Mouse (Mus musculus): ENCODE results near the gene Poc1b.
"Not testable (repeated sequence)": the region's sequence is repeated elsewhere in the genome, so short reads cannot be mapped to it uniquely, and the experiment has no call there.

The Poc1b gene

DNA sequence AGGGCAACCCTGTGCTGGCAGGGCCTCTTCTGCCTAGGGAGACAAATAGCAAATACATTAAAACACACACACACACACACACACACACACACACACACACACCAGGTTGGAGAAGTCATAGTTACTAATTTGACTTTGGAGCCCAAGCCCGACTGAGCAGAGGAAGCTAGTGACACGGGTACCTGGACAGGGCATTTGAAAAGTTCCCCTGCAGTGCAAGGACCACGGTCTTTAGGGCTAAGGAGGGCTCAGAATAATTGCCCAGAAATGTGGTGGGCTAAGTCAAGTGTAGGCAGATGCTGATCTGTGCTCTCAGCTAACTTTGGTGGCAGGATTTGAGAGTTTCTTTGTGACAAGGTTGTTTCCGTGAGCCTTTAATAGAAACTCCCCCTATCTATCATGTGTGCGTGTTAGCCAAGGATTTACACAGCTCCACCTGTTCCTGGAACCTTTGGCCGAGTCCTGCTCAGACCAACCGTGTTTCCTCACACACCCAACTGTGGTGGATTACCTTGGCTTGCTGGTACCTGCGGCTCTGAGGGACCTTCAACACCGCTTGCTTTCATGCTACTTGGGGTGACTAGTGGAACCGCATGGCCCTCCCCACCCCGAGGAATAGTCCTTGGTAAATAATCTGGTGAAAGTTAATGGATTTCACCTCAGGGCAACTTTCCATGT lies 25.9 kb downstream of the Poc1b start:
- POLR2A ChIA-PET = interaction anchor here in 1 of 4 experiments (1.0 kb wide), 1 partner anchor 12 kb away, joined by 3 read pairs; no protein-coding TSS in a partner anchor
- CTCF ChIA-PET = interaction anchor here in 2 of 4 experiments (0.6 to 1.2 kb wide), 3 partner anchors 22 to 33 kb away, joined by 3 to 4 read pairs (median 3); no protein-coding TSS in a partner anchor

DNA sequence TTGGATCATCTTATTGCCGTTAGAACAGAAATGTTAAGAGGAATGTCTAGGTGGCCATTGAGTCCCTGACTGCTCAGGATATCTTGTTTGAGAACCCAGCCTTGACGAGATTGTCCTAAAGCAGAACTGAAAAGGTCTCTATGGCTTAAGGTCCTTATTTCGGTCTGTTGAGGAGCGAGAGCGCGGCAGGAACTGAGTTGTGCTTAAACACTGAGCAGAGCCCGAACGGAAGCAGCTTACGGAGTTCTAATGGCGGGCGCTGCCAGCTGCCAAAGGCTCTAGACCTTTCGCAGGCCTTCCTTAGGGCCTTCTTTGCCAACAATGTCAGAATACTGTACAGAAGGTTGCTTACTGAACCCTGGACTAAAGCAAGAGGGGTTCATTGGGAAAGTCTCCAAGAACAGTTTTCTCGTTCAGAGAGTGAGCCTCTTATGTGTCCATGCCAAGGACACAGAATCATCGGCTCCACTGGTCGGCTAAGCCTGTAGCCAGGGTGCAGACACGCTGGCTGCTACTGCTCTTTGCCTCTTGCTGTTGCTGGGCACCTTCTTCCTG lies 26.6 kb downstream of the Poc1b start:
- CTCF ChIA-PET = no interaction called here
- POLR2A ChIA-PET = no interaction called here

DNA sequence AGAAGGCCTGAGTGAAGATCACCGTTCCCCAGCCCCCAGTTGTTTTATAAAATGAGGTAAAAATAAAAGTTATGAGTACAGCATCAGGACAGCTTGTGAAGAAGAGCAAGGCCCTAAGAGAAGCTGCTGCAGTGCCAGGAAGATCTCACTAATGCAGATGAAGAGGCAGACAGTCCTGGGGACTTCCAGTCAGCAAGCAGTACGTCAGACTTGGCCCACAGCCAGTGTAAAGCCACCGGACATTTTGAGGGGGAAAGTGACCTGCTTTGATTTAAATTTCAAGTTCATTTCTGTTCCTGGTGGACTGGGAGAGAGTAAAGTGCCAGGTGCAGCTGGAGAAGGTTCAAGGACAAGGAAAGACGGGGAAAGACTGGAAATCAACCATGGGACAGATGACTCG lies 29.5 kb downstream of the Poc1b start:
- CTCF ChIA-PET = interaction anchor here in 1 of 4 experiments (0.6 kb wide), 1 partner anchor 8 kb away, joined by 6 read pairs; no protein-coding TSS in a partner anchor

DNA sequence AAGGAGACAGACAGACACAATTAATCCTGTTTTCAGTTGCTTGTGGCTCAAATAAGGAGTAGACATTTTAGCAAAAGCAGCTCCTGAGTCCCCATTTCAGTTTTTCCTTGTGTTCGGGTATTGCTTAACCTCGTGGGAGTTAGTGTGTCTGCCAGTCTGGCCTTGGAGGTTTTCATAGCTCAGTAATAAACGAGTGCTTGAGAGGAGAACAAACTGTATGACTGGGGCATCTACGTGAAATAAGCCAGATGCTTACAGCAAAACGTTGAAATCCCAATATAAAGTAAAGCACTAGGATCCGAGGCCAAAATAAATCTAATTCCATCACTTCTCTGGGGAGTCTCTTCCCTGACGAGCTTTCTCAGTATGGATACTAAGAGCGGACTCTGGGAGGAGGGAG lies 38.8 kb downstream of the Poc1b start:
- CTCF ChIA-PET = no interaction called here
- POLR2A ChIA-PET = interaction anchor here in 1 of 4 experiments (1.2 kb wide), 1 partner anchor 10 kb away, joined by 3 read pairs; no protein-coding TSS in a partner anchor

More for the DNA sequence above, 29.5 kb downstream of the Poc1b start:
- POLR2A ChIA-PET = interaction anchor here in 1 of 4 experiments (1.4 kb wide), 1 partner anchor 9 kb away, joined by 3 read pairs; no protein-coding TSS in a partner anchor

GRCm38 (mm10) chr10:99146596-99146995 lies 39.8 kb downstream of the Poc1b start:
- POLR2A ChIA-PET = no interaction called here

GRCm38 (mm10) chr10:99150016-99150415 lies 43.2 kb downstream of the Poc1b start:
- CTCF ChIA-PET = interaction anchor here in 1 of 4 experiments (3.1 kb wide), 1 partner anchor 12 kb away, joined by 15 read pairs; no protein-coding TSS in a partner anchor
- POLR2A ChIA-PET = no interaction called here

More at GRCm38 (mm10) chr10:99146596-99146995, 39.8 kb downstream of the Poc1b start:
- CTCF ChIA-PET = no interaction called here

DNA sequence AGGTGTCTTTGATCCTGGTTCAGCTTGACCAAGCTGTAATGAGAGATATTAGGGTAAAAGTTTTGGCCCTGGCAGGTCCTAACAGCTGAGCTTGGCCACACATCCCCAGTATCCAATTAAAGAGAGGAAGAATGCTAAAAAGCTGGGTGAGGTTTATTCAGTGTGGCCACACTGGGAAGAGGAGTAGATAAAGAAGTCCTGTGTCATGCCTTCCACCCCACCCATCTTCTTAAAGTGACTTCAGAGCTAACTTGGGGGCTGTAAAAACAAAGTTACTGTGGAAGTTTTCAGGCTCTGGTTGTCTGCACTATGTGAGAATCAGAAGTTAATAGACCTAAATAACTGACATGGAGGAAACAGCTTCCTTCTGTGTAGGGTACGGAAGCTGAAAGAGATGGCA lies 44.7 kb downstream of the Poc1b start:
- POLR2A ChIA-PET = interaction anchor here in 2 of 4 experiments (0.6 to 0.8 kb wide), 2 partner anchors 410 to 418 kb away, joined by 3 to 4 read pairs; no protein-coding TSS in a partner anchor
- CTCF ChIA-PET = interaction anchor here (0.6 to 3.1 kb wide), 8 partner anchors 9 to 921 kb away, joined by 3 to 19 read pairs (median 4); no protein-coding TSS in a partner anchor

GRCm38 (mm10) chr10:99152063-99152462 lies 45.2 kb downstream of the Poc1b start:
- ChIA-PET CTCF (interaction anchor here (0.6 to 3.1 kb wide), 9 partner anchors 8 to 921 kb away, joined by 3 to 19 read pairs (median 3); no protein-coding TSS in a partner anchor), POLR2A (interaction anchor here in 2 of 4 experiments (0.8 to 1.5 kb wide), 2 partner anchors 10 to 409 kb away, joined by 3 to 4 read pairs; no protein-coding TSS in a partner anchor)

GRCm38 (mm10) chr10:99154635-99155034 lies 47.8 kb downstream of the Poc1b start:
- CTCF ChIA-PET = interaction anchor here in 1 of 4 experiments (1.1 kb wide), 1 partner anchor 22 kb away, joined by 3 read pairs; no protein-coding TSS in a partner anchor
- POLR2A ChIA-PET = no interaction called here

- CTCF ChIA-PET = interaction anchor here in 1 of 4 experiments (0.7 to 1.1 kb wide), 2 partner anchors 12 to 233 kb away, joined by 3 read pairs; no protein-coding TSS in a partner anchor
- POLR2A ChIA-PET = no interaction called here
Observed at GRCm38 (mm10) chr10:99156808-99157207, 50.0 kb downstream of the Poc1b start.

GRCm38 (mm10) chr10:99157697-99158096 lies 50.9 kb downstream of the Poc1b start:
- POLR2A ChIA-PET = not testable (repeated sequence)
- CTCF ChIA-PET = interaction anchor here in 2 of 4 experiments (1.1 kb wide), 2 partner anchors 13 to 32 kb away, joined by 3 read pairs; no protein-coding TSS in a partner anchor

DNA sequence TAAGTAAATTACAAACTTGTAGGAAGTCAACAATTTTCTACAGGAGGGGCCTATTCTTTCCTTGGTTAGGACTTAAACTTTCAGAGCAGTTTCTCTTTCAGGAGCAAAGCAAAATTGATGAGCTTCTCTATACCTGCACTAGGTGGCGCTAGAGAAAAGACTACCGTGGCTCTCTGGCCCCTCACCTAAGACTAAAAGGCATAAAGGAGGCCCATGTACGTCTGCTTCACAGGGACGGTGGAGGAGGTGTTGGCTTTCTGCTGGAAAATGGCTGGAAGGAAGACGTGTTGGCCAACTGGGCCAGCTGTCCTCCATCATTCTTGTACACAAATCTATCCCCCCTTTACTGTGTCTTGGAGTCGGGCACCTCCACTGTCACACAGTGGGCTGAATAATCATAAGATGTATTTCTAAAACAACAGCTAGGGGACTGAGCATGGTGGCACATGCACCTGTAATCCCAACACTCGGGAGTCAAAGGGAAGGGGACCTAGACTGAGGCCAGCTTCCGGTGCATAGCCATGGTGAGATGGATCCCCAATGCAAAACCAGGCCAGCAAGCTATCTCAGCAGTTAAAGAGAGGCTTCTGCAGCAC lies 55.2 kb downstream of the Poc1b start:
- POLR2A ChIA-PET = interaction anchor here in 2 of 4 experiments (0.6 to 2.0 kb wide), 7 partner anchors 9 to 928 kb away, joined by 3 to 8 read pairs (median 3); partner anchors contain the start of gene Poc1b (in 1 of the 2)
- CTCF ChIA-PET = interaction anchor here (0.5 to 3.3 kb wide), 37 partner anchors 9 to 516 kb away, joined by 3 to 26 read pairs (median 4); partner anchors contain the start of genes Galnt4 (in 1 of the 4) and Poc1b (in 1 of the 4)

- ChIA-PET POLR2A (interaction anchor here in 1 of 4 experiments (0.6 to 2.0 kb wide), 6 partner anchors 10 to 679 kb away, joined by 3 to 8 read pairs (median 3); no protein-coding TSS in a partner anchor), CTCF (interaction anchor here in 3 of 4 experiments (0.6 to 3.3 kb wide), 13 partner anchors 8 to 457 kb away, joined by 3 to 26 read pairs (median 4); no protein-coding TSS in a partner anchor)
Observed at GRCm38 (mm10) chr10:99163002-99163401, 56.2 kb downstream of the Poc1b start.

- ChIA-PET CTCF (interaction anchor here in 3 of 4 experiments (0.6 to 3.1 kb wide), 12 partner anchors 10 to 457 kb away, joined by 3 to 14 read pairs (median 4); no protein-coding TSS in a partner anchor), POLR2A (no interaction called here)
Observed at GRCm38 (mm10) chr10:99164871-99165477, 58.1 kb downstream of the Poc1b start.

DNA sequence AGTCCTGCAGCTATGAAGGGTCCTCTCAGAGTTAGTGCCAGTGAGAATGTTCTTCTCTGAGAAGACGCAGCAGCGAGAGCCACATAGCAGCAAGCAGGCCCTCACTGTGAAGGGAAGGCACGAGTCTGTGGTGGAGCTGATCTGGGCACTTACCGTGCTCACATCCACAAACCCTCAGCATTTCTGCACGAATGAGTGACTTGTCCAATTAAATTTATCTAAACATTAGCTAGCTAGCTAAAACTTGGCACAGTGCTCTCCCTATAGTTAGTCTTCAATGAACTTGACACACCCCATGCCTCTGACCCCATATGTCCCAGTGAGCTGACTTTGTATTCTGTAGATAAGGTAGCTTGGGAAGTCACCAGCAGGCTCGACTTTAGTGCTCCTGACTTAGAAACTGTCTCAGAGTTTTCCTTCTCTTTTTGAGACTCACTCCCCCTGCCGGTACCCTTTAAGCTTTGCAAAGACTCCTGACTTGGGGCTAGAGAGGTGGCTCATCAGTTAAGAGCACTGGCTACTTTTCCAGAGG lies 59.0 kb downstream of the Poc1b start:
- CTCF ChIA-PET = interaction anchor here (0.6 to 3.1 kb wide), 15 partner anchors 9 to 804 kb away, joined by 3 to 14 read pairs (median 4); partner anchors contain the start of gene Dusp6 (in 1 of the 4)
- POLR2A ChIA-PET = interaction anchor here in 1 of 4 experiments (0.6 kb wide), 1 partner anchor 50 kb away, joined by 3 read pairs; no protein-coding TSS in a partner anchor

DNA sequence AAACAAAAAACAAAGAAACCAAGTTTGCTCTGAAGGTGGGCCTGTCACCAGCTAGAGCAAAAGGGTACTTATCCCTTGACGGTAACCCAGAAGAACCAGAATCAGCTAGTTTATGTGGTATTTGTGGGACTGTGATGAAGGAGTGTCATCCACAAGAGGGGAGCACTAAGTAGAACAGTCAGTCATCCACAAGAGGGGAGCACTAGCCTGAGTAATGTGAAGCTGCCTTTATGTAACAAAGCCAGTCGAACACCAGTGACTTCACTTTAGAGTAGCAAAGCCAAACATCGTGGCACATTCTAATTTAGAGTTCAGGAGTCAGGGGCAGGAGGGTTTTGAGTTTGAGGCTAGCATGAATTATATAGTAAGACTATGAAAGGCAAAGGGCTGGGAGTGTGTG lies 59.6 kb downstream of the Poc1b start:
- ChIA-PET POLR2A (interaction anchor here in 1 of 4 experiments (0.6 kb wide), 1 partner anchor 50 kb away, joined by 3 read pairs; no protein-coding TSS in a partner anchor), CTCF (interaction anchor here (0.6 to 3.1 kb wide), 12 partner anchors 12 to 1208 kb away, joined by 3 to 14 read pairs (median 4); no protein-coding TSS in a partner anchor)

DNA sequence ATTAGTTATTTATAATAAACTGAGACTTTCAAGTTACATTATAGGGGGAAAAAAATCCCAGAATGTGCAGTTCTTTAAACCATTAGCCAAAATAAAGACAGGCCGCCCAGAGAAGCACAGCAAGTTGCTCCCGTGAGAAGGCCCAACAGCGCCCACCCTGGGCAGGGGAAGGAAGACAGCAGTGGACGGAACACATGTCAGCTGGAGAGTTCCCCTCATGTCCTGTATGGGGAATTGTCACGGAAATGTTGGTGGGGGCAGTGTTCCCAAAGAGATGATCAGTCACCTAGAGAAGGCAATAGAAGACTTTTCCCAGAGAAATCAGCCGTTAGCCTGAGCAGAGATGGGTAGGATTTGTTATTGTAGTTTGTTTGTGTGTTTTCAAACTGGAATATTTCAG lies 61.6 kb downstream of the Poc1b start:
- ChIA-PET POLR2A (no interaction called here), CTCF (interaction anchor here (0.6 to 1.2 kb wide), 5 partner anchors 8 to 447 kb away, joined by 3 to 11 read pairs (median 3); no protein-coding TSS in a partner anchor)

Measured in embryonic stem cell, embryonic (primary cell).